Mouse (Mus musculus) stomach, postnatal 0 days (tissue): ENCODE results near the gene Cryge. TPM values are rescaled to one million over a fixed set of nuclear protein-coding genes. Genes with fewer than 3 reads are reported as not detected.
"Not testable (repeated sequence)": the region's sequence is repeated elsewhere in the genome, so short reads cannot be mapped to it uniquely, and the experiment has no call there.

ENCODE experiments used
- ATAC-seq: fragments of 200-750 bp; cut with Nextera tagmentation; 2 replicates; pipeline ENCODE4 v1.8.0; 2017; ENCODE audit not compliant: low FRiP score, low TSS enrichment
- DNase-seq: peaks from one replicate; pipeline ENCODE4 v3.0.0-alpha.2; 2016; ENCODE audit warnings: low spot score
- H3K27ac ChIP-seq: fragments of 300-500 bp; sonication (generic); replicated peaks from 2 replicates; pipeline ENCODE4 v1.5.1; 2014; ENCODE audit warnings: mild to moderate bottlenecking, control low read depth
- H3K27me3 ChIP-seq: fragments of 300-500 bp; sonication (generic); 2 replicates; pipeline ENCODE4 v1.6.1; 2014; ENCODE audit warnings: low read length; ENCODE audit not compliant: control insufficient read depth, insufficient read depth
- H3K36me3 ChIP-seq: fragments of 300-500 bp; sonication (generic); 2 replicates; pipeline ENCODE4 v1.6.1; 2014; ENCODE audit warnings: low read length, mixed read lengths; ENCODE audit not compliant: control insufficient read depth, insufficient read depth
- H3K4me1 ChIP-seq: fragments of 300-500 bp; sonication (generic); replicated peaks from 2 replicates; pipeline ENCODE4 v1.6.1; 2014; ENCODE audit warnings: antibody characterized with exemption; ENCODE audit not compliant: control insufficient read depth, insufficient read depth
- H3K4me2 ChIP-seq: fragments of 300-500 bp; sonication (generic); replicated peaks from 2 replicates; pipeline ENCODE4 v1.6.1; 2014; ENCODE audit warnings: low read depth, mild to moderate bottlenecking, control low read depth, moderate library complexity
- H3K4me3 ChIP-seq: fragments of 300-500 bp; sonication (generic); 2 replicates; pipeline ENCODE4 v1.5.1; 2014; ENCODE audit warnings: low read depth, low read length, control low read depth
- H3K9ac ChIP-seq: fragments of 300-500 bp; sonication (generic); 2 replicates; pipeline ENCODE4 v1.6.1; 2014; ENCODE audit warnings: mild to moderate bottlenecking, low read length, control low read depth, mixed read lengths
- H3K9me3 ChIP-seq: fragments of 300-500 bp; sonication (generic); 2 replicates; pipeline ENCODE4 v1.6.1; 2016; ENCODE audit warnings: low read length; ENCODE audit not compliant: control insufficient read depth
- CTCF ChIP-seq: IDR thresholded peaks from 2 replicates; pipeline ENCODE4 v1.5.1; 2016; ENCODE audit warnings: antibody characterized with exemption, low read depth, mild to moderate bottlenecking, moderate library complexity
- EP300 ChIP-seq: optimal IDR thresholded peaks from 2 replicates; pipeline ENCODE3; 2016; ENCODE audit warnings: antibody characterized with exemption
- WGBS: fragments of 180-500 bp; shearing (Covaris S2); extraction: QIAGEN DNeasy Blood & Tissue Kit; methylation state at CpG from one replicate; pipeline ENCODE4 v1.1.7; 2014; 5-methylcytosine and 5-hydroxymethylcytosine counted together
- polyA plus RNA-seq: library from polyadenylated mRNA; unstranded; fragments of >200 nt; fragmentation: Nextera tagmentation; extraction: Ambion mirVana; gene quantifications from 2 replicates; pipeline ENCODE4 v1.2.1, GENCODE M21; 2015

Cryge gene
- not detected in 2 replicates for polyA plus RNA-seq

DNA sequence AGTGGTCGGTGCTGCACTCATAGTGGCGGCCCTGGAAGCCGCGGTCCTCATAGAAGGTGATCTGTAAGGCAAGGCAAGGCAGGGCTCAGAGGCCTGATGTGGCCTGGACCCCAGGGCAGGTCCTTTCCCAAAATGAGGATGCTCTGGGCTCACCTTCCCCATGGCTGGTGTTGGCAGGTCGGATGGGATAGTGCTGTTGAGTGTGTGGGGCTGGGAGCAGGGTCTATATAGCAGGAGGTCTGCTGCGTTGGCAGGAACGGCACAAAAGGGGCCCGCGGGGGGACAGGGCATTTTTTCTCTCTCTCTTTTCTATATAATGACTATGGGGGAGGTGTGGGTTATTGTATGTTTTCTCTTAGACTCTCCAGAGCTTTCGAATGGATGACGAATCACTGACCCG lies at the start of gene Cryge:
Gene Cryge (minus strand): TSS at position 198 of the 400 bp plus-strand sequence.
- H3K27ac ChIP-seq, H3K4me3 ChIP-seq, H3K36me3 ChIP-seq, H3K9ac ChIP-seq, DNase-seq, H3K9me3 ChIP-seq, ATAC-seq, H3K4me2 ChIP-seq, H3K4me1 ChIP-seq, H3K27me3 ChIP-seq: not testable (repeated sequence)
- 42% methylated on average over 9 of the region's 12 CpGs for WGBS

DNA sequence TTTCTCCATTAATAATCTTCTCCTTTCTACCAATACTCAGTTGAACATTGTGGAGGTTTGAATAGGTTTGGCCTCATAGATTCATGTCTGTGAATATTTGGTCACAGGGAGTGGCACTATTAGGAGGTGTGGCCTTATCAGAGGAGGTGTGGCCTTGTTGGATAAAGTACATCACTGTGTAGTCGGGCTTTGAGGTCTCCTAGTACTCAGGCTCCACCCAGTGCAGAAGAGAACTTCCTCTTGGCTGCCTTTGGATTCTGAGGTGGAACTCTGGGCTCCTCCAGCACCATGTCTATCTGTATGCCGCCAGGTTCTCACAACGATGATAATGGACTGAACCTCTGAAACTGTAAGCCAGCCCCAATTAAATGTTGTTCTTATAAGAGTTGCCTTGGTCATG lies 46.0 kb upstream of the Cryge start:
- no peak for DNase-seq
- no peak for TF ChIP-seq CTCF
- TF ChIP-seq EP300 = no peak
- 73% methylated on average over 3 of the region's 3 CpGs for WGBS
- ATAC-seq = peak; percentile 84
- no peaks in the 10 kb centered on the region for H3K9me3 ChIP-seq
- no peaks in the 10 kb centered on the region for H3K27me3 ChIP-seq
- no peaks in the 10 kb centered on the region for H3K36me3 ChIP-seq
- no peaks in the 10 kb centered on the region for H3K4me1 ChIP-seq
- H3K4me3 ChIP-seq = no peak overlapping the region
- no peak overlapping the region for H3K27ac ChIP-seq
- H3K9ac ChIP-seq = no peak overlapping the region
- no peak overlapping the region for H3K4me2 ChIP-seq

DNA sequence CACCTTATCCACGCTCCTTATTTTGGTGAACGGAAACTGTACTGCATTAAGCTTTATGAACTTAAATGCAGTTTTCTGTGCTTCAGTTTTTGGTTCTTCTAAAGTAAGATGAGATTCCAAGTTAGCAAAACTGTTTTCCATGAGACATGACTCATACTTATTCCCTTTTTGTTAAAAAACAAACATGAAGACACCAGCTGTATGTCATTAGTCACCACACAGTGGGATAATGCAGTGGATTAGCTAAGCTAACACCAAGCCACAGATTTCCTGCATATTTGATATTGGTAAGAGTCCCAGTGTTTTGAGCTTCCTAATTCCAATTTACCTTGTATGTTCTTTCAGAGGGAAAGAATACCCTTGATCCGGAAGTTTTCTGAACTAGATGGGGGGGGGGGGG lies 40.6 kb upstream of the Cryge start:
- Histone ChIP-seq H3K36me3 (no peaks in the 10 kb centered on the region), H3K4me2 (no peak overlapping the region), H3K9ac (no peak overlapping the region), H3K27ac (no peak overlapping the region), H3K4me3 (no peak overlapping the region), H3K9me3 (no peaks in the 10 kb centered on the region), H3K4me1 (no peaks in the 10 kb centered on the region), H3K27me3 (no peaks in the 10 kb centered on the region)
- no peak for ATAC-seq
- no peak for TF ChIP-seq CTCF
- no peak for TF ChIP-seq EP300
- DNase-seq = no peak
- 84% methylated on average over 3 of the region's 3 CpGs for WGBS

DNA sequence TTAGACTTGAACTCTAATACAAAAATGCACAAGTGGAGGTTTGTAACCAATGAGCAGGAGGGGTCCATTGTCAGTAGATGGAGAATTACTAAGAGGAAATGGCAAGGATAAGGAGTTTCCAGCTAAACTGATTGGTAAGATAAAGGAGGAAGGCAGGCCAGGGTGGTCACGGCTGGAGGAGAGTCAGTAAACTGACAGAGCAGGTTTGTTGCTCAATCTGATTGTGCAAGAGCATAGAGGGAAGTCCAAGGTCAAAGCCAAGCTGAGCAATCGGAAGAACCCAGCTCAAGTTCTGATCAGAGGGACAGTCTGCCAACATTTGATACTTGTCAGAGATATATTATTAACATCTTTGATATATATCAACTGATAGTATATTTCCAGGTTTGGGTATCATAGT lies 39.4 kb upstream of the Cryge start:
- H3K4me3 ChIP-seq = no peak overlapping the region
- no peaks in the 10 kb centered on the region for H3K4me1 ChIP-seq
- 42% methylated on average over 2 of the region's 2 CpGs for WGBS
- H3K36me3 ChIP-seq = no peaks in the 10 kb centered on the region
- no peak for TF ChIP-seq CTCF
- no peak for TF ChIP-seq EP300
- H3K27me3 ChIP-seq = no peaks in the 10 kb centered on the region
- no peak overlapping the region for H3K27ac ChIP-seq
- H3K9me3 ChIP-seq = no peaks in the 10 kb centered on the region
- DNase-seq (no peak), ATAC-seq (no peak)
- no peak overlapping the region for H3K4me2 ChIP-seq
- H3K9ac ChIP-seq = no peak overlapping the region

DNA sequence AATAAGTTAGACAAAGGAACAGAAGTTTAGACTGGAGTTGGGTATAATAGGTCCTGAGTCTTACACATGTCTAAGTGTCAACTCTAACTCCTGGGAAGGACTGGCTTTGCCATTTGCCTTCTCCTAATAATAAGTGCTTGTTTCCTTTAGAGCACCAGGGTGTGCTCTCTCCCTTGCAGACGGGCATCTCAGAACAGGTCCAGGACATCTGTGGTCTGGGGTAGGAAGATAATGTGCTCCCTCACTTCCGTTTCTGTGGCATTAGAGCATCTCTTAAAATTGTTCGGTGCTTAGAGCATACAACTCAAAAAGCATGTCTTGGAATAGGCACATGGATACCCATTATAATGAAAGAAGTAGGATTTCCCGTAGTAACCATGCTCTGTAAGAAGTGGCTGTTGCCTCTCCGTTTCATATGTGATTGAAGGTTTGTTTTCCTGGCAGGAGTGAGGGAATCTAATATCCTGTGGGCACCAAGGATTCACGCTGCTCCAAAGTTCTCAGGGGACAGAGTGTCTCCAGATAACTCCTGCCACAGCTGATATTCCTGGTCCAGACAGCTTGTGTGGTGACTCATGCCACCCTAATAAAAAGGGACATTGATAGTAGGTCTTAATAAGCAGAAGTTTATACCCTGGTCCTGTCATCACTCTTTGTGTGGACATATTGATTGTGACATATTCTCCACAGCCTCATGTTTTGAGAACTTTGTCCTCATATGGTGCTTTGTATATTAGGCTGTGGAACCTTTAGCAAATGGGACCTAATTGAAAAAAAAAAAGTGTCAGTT lies 37.8 kb upstream of the Cryge start:
- no peak for ATAC-seq
- no peaks in the 10 kb centered on the region for H3K36me3 ChIP-seq
- H3K9me3 ChIP-seq = no peaks in the 10 kb centered on the region
- no peak overlapping the region for H3K9ac ChIP-seq
- DNase-seq = no peak
- TF ChIP-seq CTCF (no peak), EP300 (no peak)
- H3K27ac ChIP-seq = no peak overlapping the region
- 73% methylated on average over 6 of the region's 6 CpGs for WGBS
- H3K4me2 ChIP-seq = no peak overlapping the region
- no peak overlapping the region for H3K4me3 ChIP-seq
- H3K27me3 ChIP-seq = no peaks in the 10 kb centered on the region
- no peaks in the 10 kb centered on the region for H3K4me1 ChIP-seq

DNA sequence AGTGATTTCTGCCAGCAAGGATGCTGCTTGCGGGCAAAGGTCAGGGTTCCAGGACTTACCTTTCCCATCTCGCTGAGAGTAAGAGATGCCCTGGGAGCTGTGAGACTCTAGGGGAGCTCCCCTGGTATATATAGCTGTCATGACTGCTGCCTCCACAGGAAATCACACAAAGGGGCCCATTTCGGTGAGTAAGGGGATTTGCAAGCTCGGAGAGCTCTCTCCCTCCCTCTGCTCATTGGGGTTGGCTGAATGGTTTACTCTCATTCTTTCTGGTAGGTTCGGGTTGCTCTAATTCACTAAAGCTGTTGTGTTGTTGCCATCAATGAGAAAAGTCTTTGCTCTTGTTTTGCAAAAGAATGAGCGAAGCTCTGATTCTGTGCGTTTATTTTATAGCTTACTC lies 31.2 kb upstream of the Cryge start, which contains the start of gene Crygb:
Gene Crygb (minus strand): TSS at position 101 of the 400 bp plus-strand sequence.
- Histone ChIP-seq H3K9ac (no peak within 1 kb of the TSS), H3K4me3 (no peak within 1 kb of the TSS), H3K9me3 (no peaks in the 10 kb centered on the region), H3K4me1 (no peaks in the 10 kb centered on the region), H3K27me3 (no peaks in the 10 kb centered on the region), H3K36me3 (no peaks in the 10 kb centered on the region), H3K4me2 (no peak within 1 kb of the TSS), H3K27ac (no peak within 1 kb of the TSS)
- TF ChIP-seq CTCF (no peak), EP300 (no peak)
- 45% methylated on average over 7 of the region's 7 CpGs for WGBS
- DNase-seq (no peak), ATAC-seq (no peak)
